Mouse (Mus musculus) left cerebral cortex, adult 2 months (tissue): ENCODE data around the gene Tjp3. TPM values are rescaled to one million over a fixed set of nuclear protein-coding genes. Genes with fewer than 3 reads are reported as not detected.

ENCODE experiments used
- DNase-seq, 2 experiments: peaks; one replicate each; pipeline ENCODE4 v3.0.0; 2021 to 2022; ENCODE audit warnings: low spot score in 2 of 2, mixed read lengths in 1 of 2; ENCODE audit errors: extremely low spot score in 1 of 2
- H3K27ac ChIP-seq: fragments of 200-600 bp; 2 replicates; pipeline ENCODE4 v1.8.1; 2022
- H3K4me3 ChIP-seq: fragments of 200-600 bp; 2 replicates; pipeline ENCODE4 v1.8.1; 2022
- CTCF ChIP-seq: fragments of 200-600 bp; IDR thresholded peaks from 2 replicates; pipeline ENCODE4 v1.8.1; 2022; ENCODE audit warnings: antibody characterized with exemption, mild to moderate bottlenecking, moderate library complexity
- intact Hi-C: fragments of 180-260 bp; cut with DNase I; formaldehyde crosslinking; loops from one replicate; pipeline ENCODE4 v1.15.1; 2025
- total RNA-seq, 2 experiments: library from RNA; stranded (reverse); gene quantifications; 2 replicates each; pipeline ENCODE4 v1.2.3; 2021

Gene Tjp3
- total RNA-seq, 2 experiments from 2014 or later, result 0.26 to 0.45 TPM

DNA sequence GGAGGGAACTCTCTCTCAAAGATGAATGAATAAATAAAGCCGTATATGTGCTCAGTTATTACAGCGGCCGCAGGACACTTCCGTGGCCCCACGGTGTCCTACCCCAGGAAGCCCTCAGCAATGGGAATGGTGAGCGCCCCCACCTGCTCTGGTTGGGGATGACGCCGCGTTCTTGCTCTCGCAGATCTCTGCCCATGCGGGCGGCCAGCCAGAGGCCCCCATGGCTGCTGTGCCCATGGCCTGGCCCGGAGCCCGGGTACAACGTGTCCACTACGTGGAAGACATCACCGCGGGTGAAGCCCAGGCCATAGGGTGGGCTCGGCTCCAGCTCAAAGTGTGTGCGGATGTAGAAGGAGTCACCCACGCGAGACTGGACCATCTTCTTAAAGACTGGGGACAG, 13.7 kb downstream of the Tjp3 start:
- no peak; the same call in 1 of the 2 replicates for TF ChIP-seq CTCF
- intact Hi-C loops, result no loop called here
- no peak for DNase-seq
- H3K4me3 ChIP-seq, result no peak overlapping the region
- H3K27ac ChIP-seq, result no peak overlapping the region

GRCm38 (mm10) chr10:81273842-81274241, 17.5 kb downstream of the Tjp3 start:
- no peak for DNase-seq
- intact Hi-C loops, result no loop called here
- no peak for TF ChIP-seq CTCF
- H3K27ac ChIP-seq, result no peak overlapping the region
- no peak overlapping the region for H3K4me3 ChIP-seq

- no peak for DNase-seq
- intact Hi-C loops, result no loop called here
- H3K27ac ChIP-seq, result no peak overlapping the region
- no peak overlapping the region for H3K4me3 ChIP-seq
- no peak for TF ChIP-seq CTCF
Measured at GRCm38 (mm10) chr10:81272356-81272755, 19.0 kb downstream of the Tjp3 start.

DNA sequence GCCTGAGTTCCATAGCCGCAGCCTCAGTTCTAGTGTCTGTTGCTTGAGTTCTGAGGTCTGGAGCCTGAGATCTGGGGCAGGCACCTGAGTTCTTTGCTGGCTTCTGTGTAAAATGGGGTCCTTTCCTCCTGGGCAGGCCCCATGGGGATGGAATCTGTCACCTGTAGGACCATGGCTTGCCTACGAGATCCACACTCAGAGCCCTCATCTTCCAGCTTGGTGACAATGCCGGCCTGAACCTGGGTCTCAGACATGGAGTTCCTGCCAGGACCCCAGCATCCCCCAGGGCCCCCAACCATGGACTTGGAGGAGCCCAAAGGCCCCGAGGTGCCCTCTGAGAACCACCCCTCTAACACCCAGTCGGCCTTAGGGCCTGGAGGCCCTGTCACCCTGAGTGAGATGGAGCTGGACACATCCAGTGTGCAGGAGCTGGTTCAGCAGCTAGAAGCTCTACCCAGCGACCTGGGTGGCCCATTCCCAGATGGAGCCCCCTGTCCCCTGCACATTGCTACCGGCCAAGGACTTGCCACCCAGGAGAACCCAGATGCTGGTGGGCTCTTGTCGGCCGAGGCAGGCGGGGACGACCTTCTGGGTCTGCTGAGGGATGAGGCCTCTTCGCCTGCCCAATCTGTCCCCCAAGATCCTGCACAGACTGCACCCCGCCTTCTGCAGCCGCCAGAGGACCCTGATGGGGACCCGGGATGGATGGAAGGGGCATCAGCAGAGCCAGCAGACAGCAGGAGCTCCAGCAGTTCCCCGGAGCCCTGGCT, 22.6 kb downstream of the Tjp3 start:
- intact Hi-C loops, result loop anchor here (5.0 kb wide), 1 partner anchor 77 kb away; no protein-coding TSS in a partner anchor
- no peak for DNase-seq
- peak overlapping the region; percentile 78 for H3K27ac ChIP-seq
- H3K4me3 ChIP-seq, result peak overlapping the region; percentile 94
- no peak for TF ChIP-seq CTCF

GRCm38 (mm10) chr10:81268056-81268455, 23.3 kb downstream of the Tjp3 start:
- DNase-seq, result peak; percentile 72 to 80
- Histone ChIP-seq H3K4me3 (peak overlapping the region; percentile 94), H3K27ac (peak overlapping the region; percentile 78)
- intact Hi-C loops, result loop anchor here (5.0 kb wide), 1 partner anchor 76 kb away; no protein-coding TSS in a partner anchor
- no peak; the same call in none of the 2 replicates for TF ChIP-seq CTCF

GRCm38 (mm10) chr10:81266211-81267105, 24.9 kb downstream of the Tjp3 start, which contains the start of the genes Mrpl54 and Apba3:
Mrpl54 (minus strand) TSS chr10:81266934.
Apba3 (plus strand) TSS chr10:81266960.
- H3K27ac ChIP-seq, result peak within 1 kb of the TSS; percentile 100
- peak; percentile 94 to 95 for DNase-seq
- no peak for TF ChIP-seq CTCF
- H3K4me3 ChIP-seq, result peak within 1 kb of the TSS; percentile 94
- intact Hi-C loops, result loop anchor here (5.0 kb wide), 1 partner anchor 74 kb away; no protein-coding TSS in a partner anchor

- H3K4me3 ChIP-seq, result peak overlapping the region; percentile 89; the same call in 1 of the 2 replicates
- no peak overlapping the region for H3K27ac ChIP-seq
- intact Hi-C loops, result loop anchor here (5.0 kb wide), 1 partner anchor 73 kb away; no protein-coding TSS in a partner anchor
- no peak for TF ChIP-seq CTCF
- no peak for DNase-seq
Measured at GRCm38 (mm10) chr10:81265540-81265939, 25.8 kb downstream of the Tjp3 start.

- no peak for TF ChIP-seq CTCF
- intact Hi-C loops, result no loop called here
- no peak for DNase-seq
- Histone ChIP-seq H3K4me3 (no peak overlapping the region), H3K27ac (no peak overlapping the region)
Measured at GRCm38 (mm10) chr10:81261025-81261424, 30.4 kb downstream of the Tjp3 start.

DNA sequence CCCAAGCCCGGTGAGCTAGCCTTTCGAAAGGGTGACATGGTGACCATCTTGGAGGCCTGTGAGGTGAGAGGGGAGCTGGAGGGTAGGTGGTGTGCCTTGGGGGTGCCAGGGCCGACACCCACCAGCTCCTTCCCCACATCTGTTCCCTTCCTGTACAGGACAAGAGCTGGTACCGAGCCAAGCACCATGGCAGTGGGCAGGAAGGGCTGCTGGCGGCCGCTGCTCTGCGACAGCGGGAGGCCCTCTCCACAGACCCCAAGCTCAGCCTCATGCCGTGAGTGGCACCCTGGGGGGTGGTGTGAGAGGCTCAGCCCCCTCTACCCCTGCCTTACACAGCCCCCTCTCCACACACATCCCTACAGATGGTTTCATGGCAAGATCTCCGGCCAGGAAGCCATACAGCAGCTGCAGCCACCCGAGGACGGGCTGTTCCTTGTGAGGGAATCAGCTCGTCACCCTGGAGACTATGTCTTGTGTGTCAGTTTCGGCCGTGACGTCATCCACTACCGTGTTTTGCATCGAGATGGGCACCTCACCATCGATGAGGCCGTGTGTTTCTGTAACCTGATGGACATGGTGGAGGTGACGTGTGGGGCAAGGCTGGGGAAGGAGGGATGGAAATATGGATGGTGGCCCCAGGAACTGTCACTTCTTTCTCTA, 32.0 kb downstream of the Tjp3 start:
- peak overlapping the region; percentile 59 for H3K4me3 ChIP-seq
- TF ChIP-seq CTCF, result no peak
- DNase-seq, result no peak
- H3K27ac ChIP-seq, result peak overlapping the region; percentile 95
- intact Hi-C loops, result no loop called here

DNA sequence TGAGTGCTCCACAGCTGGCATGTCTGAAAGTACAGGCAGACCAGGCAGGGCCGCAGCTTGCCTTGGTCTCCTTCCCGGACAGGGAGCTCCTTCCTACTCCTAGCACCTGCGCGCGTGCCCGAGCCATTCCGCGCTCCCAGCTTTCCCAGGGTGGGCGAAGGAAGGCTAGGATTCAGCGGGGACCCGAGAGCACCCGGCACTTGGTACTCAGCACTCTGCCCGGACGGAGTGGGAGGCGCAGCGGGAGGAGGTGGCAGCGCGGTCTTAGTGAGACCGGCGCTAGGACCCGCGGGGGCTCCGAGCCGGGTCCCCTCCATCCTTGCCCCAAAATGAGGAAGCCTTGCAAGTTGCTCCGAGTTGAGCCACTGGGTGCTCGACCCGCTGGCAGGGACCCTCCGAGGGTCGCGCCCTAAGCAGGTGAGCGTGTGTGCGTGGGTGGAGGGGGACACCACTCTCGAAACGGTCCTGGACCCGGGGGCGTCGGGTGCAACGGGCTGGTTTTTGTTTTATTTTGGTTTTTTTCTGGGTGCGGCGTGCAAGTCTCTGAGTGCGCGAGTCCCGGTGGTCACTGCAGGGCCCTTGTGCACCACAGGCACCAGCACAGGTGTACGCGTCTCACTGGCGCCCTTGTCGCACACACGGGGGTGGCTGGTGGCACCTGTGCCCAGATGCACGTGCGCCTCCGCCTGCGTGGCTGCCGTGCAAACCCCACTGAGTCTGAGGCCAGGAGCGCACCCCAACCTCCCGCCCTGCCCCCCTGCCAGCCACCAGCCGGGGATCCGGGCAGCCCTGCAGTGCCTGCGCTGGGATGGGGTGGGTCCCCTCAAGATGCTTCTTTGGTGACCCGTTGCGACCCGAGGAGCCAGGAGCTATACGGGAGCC, 34.0 kb downstream of the Tjp3 start:
- TF ChIP-seq CTCF, result no peak
- peak overlapping the region; percentile 95 for H3K27ac ChIP-seq
- intact Hi-C loops, result no loop called here
- H3K4me3 ChIP-seq, result peak overlapping the region; percentile 59
- DNase-seq, result peak; percentile 63 to 67
